Mouse (Mus musculus): ENCODE measurements around the gene Lsamp. TPM values are rescaled to one million over a fixed set of nuclear protein-coding genes. Genes with fewer than 3 reads are reported as not detected.

Lsamp gene
- polyA plus RNA-seq, 1 experiment from 2014 or later: 0.75 TPM

- Histone ChIP-seq H3K27ac (no peak overlapping the region), H3K4me3 (no peak overlapping the region), H3K36me3 (no peaks in the 10 kb centered on the region), H3K27me3 (no peaks in the 10 kb centered on the region), H3K4me2 (no peak overlapping the region), H3K4me1 (no peaks in the 10 kb centered on the region), H3K9ac (no peak overlapping the region), H3K9me3 (no peaks in the 10 kb centered on the region)
- no peak for ATAC-seq (ENCODE audit: borderline replicate concordance, extremely low read depth, low FRiP score, low TSS enrichment)
- 61% methylated on average over 3 of the region's 3 CpGs for WGBS
Measured at GRCm38 (mm10) chr16:40983026-40983425, 998.9 kb downstream of the Lsamp start.

- H3K4me3 ChIP-seq: no peak overlapping the region
- WGBS: 72% methylated on average over 5 of the region's 5 CpGs
- H3K27ac ChIP-seq: no peak overlapping the region
- H3K27me3 ChIP-seq: no peaks in the 10 kb centered on the region
- no peak overlapping the region for H3K4me2 ChIP-seq
- ATAC-seq (ENCODE audit: borderline replicate concordance, extremely low read depth, low FRiP score, low TSS enrichment): no peak
- H3K9ac ChIP-seq: no peak overlapping the region
- H3K36me3 ChIP-seq: no peaks in the 10 kb centered on the region
- H3K4me1 ChIP-seq: no peaks in the 10 kb centered on the region
- H3K9me3 ChIP-seq: no peaks in the 10 kb centered on the region
Measured at GRCm38 (mm10) chr16:41007569-41007968, 1023.4 kb downstream of the Lsamp start.

GRCm38 (mm10) chr16:41034746-41035145 lies 1050.6 kb downstream of the Lsamp start:
- Histone ChIP-seq H3K27ac (no peak overlapping the region), H3K9ac (no peak overlapping the region), H3K4me1 (no peaks in the 10 kb centered on the region), H3K36me3 (no peaks in the 10 kb centered on the region), H3K9me3 (no peaks in the 10 kb centered on the region), H3K4me3 (no peak overlapping the region), H3K4me2 (no peak overlapping the region), H3K27me3 (no peaks in the 10 kb centered on the region)
- no peak for ATAC-seq (ENCODE audit: borderline replicate concordance, extremely low read depth, low FRiP score, low TSS enrichment)

GRCm38 (mm10) chr16:41041686-41042085 lies 1057.5 kb downstream of the Lsamp start:
- ATAC-seq (ENCODE audit: borderline replicate concordance, extremely low read depth, low FRiP score, low TSS enrichment): no peak
- no peak overlapping the region for H3K4me2 ChIP-seq
- 52% methylated on average over 2 of the region's 2 CpGs for WGBS

GRCm38 (mm10) chr16:41063270-41063857 lies 1079.2 kb downstream of the Lsamp start:
- Histone ChIP-seq H3K4me3 (no peak overlapping the region), H3K4me1 (no peaks in the 10 kb centered on the region), H3K4me2 (no peak overlapping the region), H3K9ac (no peak overlapping the region), H3K9me3 (no peaks in the 10 kb centered on the region), H3K36me3 (no peaks in the 10 kb centered on the region), H3K27me3 (no peaks in the 10 kb centered on the region), H3K27ac (no peak overlapping the region)
- no peak for ATAC-seq (ENCODE audit: borderline replicate concordance, extremely low read depth, low FRiP score, low TSS enrichment)
- WGBS: 18% methylated on average over 7 of the region's 7 CpGs

More at GRCm38 (mm10) chr16:41041686-41042085, 1057.5 kb downstream of the Lsamp start:
- Histone ChIP-seq H3K9ac (no peak overlapping the region), H3K27ac (no peak overlapping the region), H3K4me3 (no peak overlapping the region), H3K4me1 (no peaks in the 10 kb centered on the region), H3K9me3 (no peaks in the 10 kb centered on the region), H3K27me3 (no peaks in the 10 kb centered on the region), H3K36me3 (no peaks in the 10 kb centered on the region)

- ATAC-seq (ENCODE audit: borderline replicate concordance, extremely low read depth, low FRiP score, low TSS enrichment): no peak
- no peak overlapping the region for H3K27ac ChIP-seq
Measured at GRCm38 (mm10) chr16:41073470-41073869, 1089.3 kb downstream of the Lsamp start.

GRCm38 (mm10) chr16:41088648-41089047 lies 1104.5 kb downstream of the Lsamp start:
- H3K36me3 ChIP-seq: no peaks in the 10 kb centered on the region
- no peak overlapping the region for H3K4me2 ChIP-seq
- no peaks in the 10 kb centered on the region for H3K4me1 ChIP-seq
- no peaks in the 10 kb centered on the region for H3K9me3 ChIP-seq
- ATAC-seq (ENCODE audit: borderline replicate concordance, extremely low read depth, low FRiP score, low TSS enrichment): no peak
- H3K27ac ChIP-seq: no peak overlapping the region
- no peaks in the 10 kb centered on the region for H3K27me3 ChIP-seq
- 79% methylated on average over 2 of the region's 2 CpGs for WGBS
- H3K4me3 ChIP-seq: no peak overlapping the region
- H3K9ac ChIP-seq: no peak overlapping the region

More at GRCm38 (mm10) chr16:41073470-41073869, 1089.3 kb downstream of the Lsamp start:
- WGBS: 76% methylated on average over 2 of the region's 2 CpGs
- Histone ChIP-seq H3K27me3 (no peaks in the 10 kb centered on the region), H3K9ac (no peak overlapping the region), H3K4me2 (no peak overlapping the region), H3K4me3 (no peak overlapping the region), H3K36me3 (no peaks in the 10 kb centered on the region), H3K4me1 (no peaks in the 10 kb centered on the region), H3K9me3 (no peaks in the 10 kb centered on the region)

GRCm38 (mm10) chr16:41090092-41090491 lies 1105.9 kb downstream of the Lsamp start:
- Histone ChIP-seq H3K4me1 (no peaks in the 10 kb centered on the region), H3K9ac (no peak overlapping the region), H3K27ac (no peak overlapping the region), H3K4me3 (no peak overlapping the region), H3K27me3 (no peaks in the 10 kb centered on the region), H3K36me3 (no peaks in the 10 kb centered on the region), H3K4me2 (no peak overlapping the region), H3K9me3 (no peaks in the 10 kb centered on the region)
- ATAC-seq (ENCODE audit: borderline replicate concordance, extremely low read depth, low FRiP score, low TSS enrichment): no peak
- WGBS: 62% methylated on average over 2 of the region's 2 CpGs

- H3K4me3 ChIP-seq: no peak overlapping the region
- H3K27me3 ChIP-seq: no peaks in the 10 kb centered on the region
- no peak overlapping the region for H3K4me2 ChIP-seq
- H3K9me3 ChIP-seq: no peaks in the 10 kb centered on the region
- no peak overlapping the region for H3K27ac ChIP-seq
- no peaks in the 10 kb centered on the region for H3K36me3 ChIP-seq
- no peaks in the 10 kb centered on the region for H3K4me1 ChIP-seq
- no peak overlapping the region for H3K9ac ChIP-seq
- no peak for ATAC-seq (ENCODE audit: borderline replicate concordance, extremely low read depth, low FRiP score, low TSS enrichment)
Measured at GRCm38 (mm10) chr16:41091259-41091658, 1107.1 kb downstream of the Lsamp start.

- 65% methylated on average over 3 of the region's 3 CpGs for WGBS
- H3K36me3 ChIP-seq: no peaks in the 10 kb centered on the region
- ATAC-seq (ENCODE audit: borderline replicate concordance, extremely low read depth, low FRiP score, low TSS enrichment): no peak
Measured at GRCm38 (mm10) chr16:41102805-41103204, 1118.6 kb downstream of the Lsamp start.

GRCm38 (mm10) chr16:41124361-41124760 lies 1140.2 kb downstream of the Lsamp start:
- H3K27ac ChIP-seq: no peak overlapping the region
- H3K4me2 ChIP-seq: no peak overlapping the region
- H3K9me3 ChIP-seq: no peaks in the 10 kb centered on the region
- H3K9ac ChIP-seq: no peak overlapping the region
- no peaks in the 10 kb centered on the region for H3K36me3 ChIP-seq
- H3K4me1 ChIP-seq: no peaks in the 10 kb centered on the region
- 72% methylated on average over 2 of the region's 2 CpGs for WGBS
- no peaks in the 10 kb centered on the region for H3K27me3 ChIP-seq
- no peak overlapping the region for H3K4me3 ChIP-seq
- no peak for ATAC-seq (ENCODE audit: borderline replicate concordance, extremely low read depth, low FRiP score, low TSS enrichment)

More at GRCm38 (mm10) chr16:41102805-41103204, 1118.6 kb downstream of the Lsamp start:
- H3K4me1 ChIP-seq: no peaks in the 10 kb centered on the region
- no peak overlapping the region for H3K9ac ChIP-seq
- H3K27ac ChIP-seq: no peak overlapping the region
- no peak overlapping the region for H3K4me3 ChIP-seq
- no peak overlapping the region for H3K4me2 ChIP-seq
- no peaks in the 10 kb centered on the region for H3K9me3 ChIP-seq
- H3K27me3 ChIP-seq: no peaks in the 10 kb centered on the region

- no peaks in the 10 kb centered on the region for H3K4me1 ChIP-seq
- H3K9ac ChIP-seq: no peak overlapping the region
- no peaks in the 10 kb centered on the region for H3K9me3 ChIP-seq
- H3K27ac ChIP-seq: no peak overlapping the region
- ATAC-seq (ENCODE audit: borderline replicate concordance, extremely low read depth, low FRiP score, low TSS enrichment): no peak
- no peak overlapping the region for H3K4me3 ChIP-seq
- no peaks in the 10 kb centered on the region for H3K27me3 ChIP-seq
- no peak overlapping the region for H3K4me2 ChIP-seq
- no peaks in the 10 kb centered on the region for H3K36me3 ChIP-seq
- 91% methylated on average over 2 of the region's 2 CpGs for WGBS
Measured at GRCm38 (mm10) chr16:41125051-41125450, 1140.9 kb downstream of the Lsamp start.

GRCm38 (mm10) chr16:41131053-41131452 lies 1146.9 kb downstream of the Lsamp start:
- Histone ChIP-seq H3K9me3 (no peaks in the 10 kb centered on the region), H3K4me2 (no peak overlapping the region), H3K27me3 (no peaks in the 10 kb centered on the region), H3K4me3 (no peak overlapping the region), H3K9ac (no peak overlapping the region), H3K4me1 (no peaks in the 10 kb centered on the region), H3K27ac (no peak overlapping the region), H3K36me3 (no peaks in the 10 kb centered on the region)
- WGBS: 66% methylated on average over 4 of the region's 4 CpGs
- no peak for ATAC-seq (ENCODE audit: borderline replicate concordance, extremely low read depth, low FRiP score, low TSS enrichment)
